In genomic region chr16:58570694-58571264, GRCm38 (mm10) we compare ENCODE assay signal across 36 mouse cellular contexts. TPM values are rescaled to one million over a fixed set of nuclear protein-coding genes. Genes with fewer than 3 reads are reported as not detected.
"Had no signal": no experiment of that assay in that cellular context is flagged by ENCODE, and none has a peak within 500 bp of the region (broad histone marks: within the 10 kb centered on the region; RNA-seq: fewer than 3 reads in every experiment).

No protein-coding gene starts in this region.

- H3K4me3 ChIP-seq: left cerebral cortex, adult 2 months; limb, embryonic 10.5 days; limb, embryonic 12.5 days; limb, embryonic 13.5 days; limb, embryonic 15.5 days; liver, embryonic 12.5 days; liver, embryonic 13.5 days; liver, embryonic 15.5 days; megakaryocyte, embryonic 14.5 days; midbrain, embryonic 10.5 days; midbrain, embryonic 12.5 days; midbrain, embryonic 13.5 days; midbrain, embryonic 15.5 days; myocyte; neural tube, embryonic 12.5 days had no signal

- H3K27ac ChIP-seq: left cerebral cortex, adult 2 months; limb, embryonic 10.5 days; limb, embryonic 12.5 days; limb, embryonic 13.5 days; limb, embryonic 15.5 days; liver, embryonic 12.5 days; liver, embryonic 13.5 days; liver, embryonic 14.5 days; liver, embryonic 15.5 days; macrophage; midbrain, embryonic 10.5 days; midbrain, embryonic 12.5 days; midbrain, embryonic 13.5 days; midbrain, embryonic 15.5 days; neural tube, embryonic 12.5 days had no signal

- H3K4me1 ChIP-seq: limb, embryonic 10.5 days; limb, embryonic 12.5 days; limb, embryonic 13.5 days; limb, embryonic 15.5 days; liver, embryonic 12.5 days; liver, embryonic 13.5 days; liver, embryonic 15.5 days; midbrain, embryonic 10.5 days; midbrain, embryonic 12.5 days; midbrain, embryonic 13.5 days; midbrain, embryonic 15.5 days; neural tube, embryonic 12.5 days had no signal

- ATAC-seq: liver, embryonic 12.5 days; liver, postnatal 0 days; lung, postnatal 0 days; midbrain, embryonic 13.5 days; midbrain, embryonic 15.5 days; midbrain, embryonic 16.5 days had no signal

- H3K9ac ChIP-seq: limb, embryonic 12.5 days; limb, embryonic 13.5 days; limb, embryonic 15.5 days; liver, embryonic 12.5 days; liver, embryonic 13.5 days; liver, embryonic 14.5 days; liver, embryonic 15.5 days; liver, postnatal 0 days; midbrain, embryonic 12.5 days; midbrain, embryonic 13.5 days; midbrain, embryonic 15.5 days; neural tube, embryonic 12.5 days had no signal

- H3K4me2 ChIP-seq: limb, embryonic 12.5 days; limb, embryonic 13.5 days; limb, embryonic 15.5 days; liver, embryonic 11.5 days; liver, embryonic 12.5 days; liver, embryonic 13.5 days; liver, embryonic 15.5 days; midbrain, embryonic 11.5 days; midbrain, embryonic 12.5 days; midbrain, embryonic 13.5 days; midbrain, embryonic 15.5 days; neural tube, embryonic 12.5 days had no signal

- DNase-seq: layer of hippocampus, postnatal 36 days; left cerebral cortex, postnatal 4 days; liver; liver, embryonic 13.5 days; liver, postnatal 0 days; lung, adult 18-20 months; lung, postnatal 10 days; lung, postnatal 14 days; lung, postnatal 4 days; midbrain, embryonic 14.5 days had no signal

- H3K27me3 ChIP-seq: limb, embryonic 12.5 days; limb, embryonic 13.5 days; limb, embryonic 15.5 days; liver, embryonic 12.5 days; liver, embryonic 13.5 days; liver, embryonic 15.5 days; megakaryocyte, embryonic 14.5 days; midbrain, embryonic 12.5 days; midbrain, embryonic 13.5 days; midbrain, embryonic 15.5 days; neural tube, embryonic 12.5 days had no signal

- H3K9me3 ChIP-seq: limb, embryonic 10.5 days; limb, embryonic 12.5 days; limb, embryonic 13.5 days; limb, embryonic 15.5 days; liver, embryonic 12.5 days; liver, embryonic 13.5 days; liver, embryonic 15.5 days; megakaryocyte, embryonic 14.5 days; midbrain, embryonic 10.5 days; midbrain, embryonic 12.5 days; midbrain, embryonic 13.5 days; midbrain, embryonic 15.5 days; neural tube, embryonic 12.5 days had no signal

- H3K36me3 ChIP-seq: limb, embryonic 10.5 days; limb, embryonic 12.5 days; limb, embryonic 13.5 days; limb, embryonic 15.5 days; liver, embryonic 12.5 days; liver, embryonic 13.5 days; liver, embryonic 15.5 days; midbrain, embryonic 10.5 days; midbrain, embryonic 12.5 days; midbrain, embryonic 13.5 days; midbrain, embryonic 15.5 days; neural tube, embryonic 12.5 days had no signal

RNA-seq across cellular contexts. Expression of gene Gm813, which starts 46.0 kb away (rescaled TPM):
- polyA plus RNA-seq: limb, embryonic 10.5 days; limb, embryonic 11.5 days; limb, embryonic 12.5 days; limb, embryonic 13.5 days; limb, embryonic 14.5 days; limb, embryonic 15.5 days; liver, adult 2 months; liver, embryonic 11.5 days; liver, embryonic 12.5 days; liver, embryonic 13.5 days; liver, embryonic 14.5 days; liver, embryonic 15.5 days; liver, embryonic 16.5 days; liver, postnatal 0 days; lung, postnatal 0 days; macrophage; midbrain, embryonic 10.5 days; midbrain, embryonic 11.5 days; midbrain, embryonic 12.5 days; midbrain, embryonic 13.5 days; midbrain, embryonic 14.5 days; midbrain, embryonic 15.5 days; midbrain, embryonic 16.5 days; midbrain, postnatal 0 days; myocyte; neural tube, embryonic 11.5 days; neural tube, embryonic 12.5 days had no signal
